10 mouse cellular contexts compared by ENCODE assay signal in genomic region chr11:78181830-78182357, GRCm38 (mm10). TPM values are rescaled to one million over a fixed set of nuclear protein-coding genes. Genes with fewer than 3 reads are reported as not detected.
DNase-seq lines count a peak whose midpoint lies in the region; ATAC-seq and TF ChIP-seq lines count a peak whose summit lies in the region.
"Had no signal": no experiment of that assay in that cellular context is flagged by ENCODE, and none has a peak within 500 bp of the region (broad histone marks: within the 10 kb centered on the region; RNA-seq: fewer than 3 reads in every experiment).

No protein-coding gene starts in this region.

- 0 out of 2 replicates have a peak overlapping the region, but pooled peaks have one; percentile 22 for H3K27ac ChIP-seq in heart, embryonic 10.5 days
- H3K27ac ChIP-seq in ES-Bruce4 (ENCODE audit: insufficient read depth, low read length) (peak overlapping the region; percentile 95), macrophage (0 out of 2 replicates have a peak overlapping the region, but pooled peaks have one; percentile 53)
- no peak overlapping the region for H3K27ac ChIP-seq in hindbrain, embryonic 11.5 days (ENCODE audit: low read depth, low read length)

- peaks cover 52% of the 10 kb centered on the region for H3K4me1 ChIP-seq in heart, embryonic 10.5 days
- no peaks in the 10 kb centered on the region for H3K4me1 ChIP-seq in ES-Bruce4 (ENCODE audit: control insufficient read depth, insufficient read depth, low read length)
- peaks cover 21% of the 10 kb centered on the region for H3K4me1 ChIP-seq in hindbrain, embryonic 11.5 days (replicated peaks; ENCODE audit: control insufficient read depth, insufficient read depth, low read length)

- peaks cover 23% of the 10 kb centered on the region for H3K79me2 ChIP-seq in macrophage (ENCODE audit: inconsistent target)

- intact Hi-C loops in heart, postnatal 14 days (cut with DNase I), result no loop called here

- peak overlapping the region; percentile 92 for H3K4me3 ChIP-seq in heart, embryonic 10.5 days
- peak overlapping the region; percentile 93 for H3K4me3 ChIP-seq in ES-Bruce4 (ENCODE audit: low read depth, low read length)
- peak overlapping the region; percentile 88 for H3K4me3 ChIP-seq in hindbrain, embryonic 11.5 days (ENCODE audit: low read depth, low read length)
- peak overlapping the region; percentile 78 for H3K4me3 ChIP-seq in macrophage (ENCODE audit: inconsistent target)

- no peak for DNase-seq in heart, embryonic 10.5 days (ENCODE audit: low spot score)
- no peak for DNase-seq in heart, postnatal 14 days
- DNase-seq in hindbrain, embryonic 11.5 days (ENCODE audit: low spot score), result no peak
- no peak for DNase-seq in frontal cortex, postnatal 36 days (ENCODE audit: low spot score in 2 of 2)
- no peak for DNase-seq in right cerebral cortex, postnatal 25 days
- DNase-seq in gastrocnemius, postnatal 10 days, result no peak
- DNase-seq: cerebellum, adult 18-20 months; kidney, postnatal 36 days had no signal

- H3K4me2 ChIP-seq in hindbrain, embryonic 11.5 days (replicated peaks; ENCODE audit: low read depth, low read length), result peak overlapping the region; percentile 54

- peak overlapping the region; percentile 100 for H3K9ac ChIP-seq in ES-Bruce4 (ENCODE audit: low read depth, poor library complexity, severe bottlenecking)
- no peak overlapping the region for H3K9ac ChIP-seq in hindbrain, embryonic 11.5 days (ENCODE audit: low read depth, low read length)

- no peak for ATAC-seq in hindbrain, embryonic 11.5 days (ENCODE audit: low FRiP score)

- H3K27me3 ChIP-seq in heart, embryonic 10.5 days (ENCODE audit: insufficient read depth, poor library complexity, severe bottlenecking), result no peaks in the 10 kb centered on the region
- H3K27me3 ChIP-seq in ES-Bruce4 (ENCODE audit: control insufficient read depth, insufficient read depth, low read length, poor library complexity, severe bottlenecking), result no peaks in the 10 kb centered on the region
- H3K27me3 ChIP-seq in hindbrain, embryonic 11.5 days (ENCODE audit: control insufficient read depth, insufficient read depth, low read length), result no peaks in the 10 kb centered on the region

- peaks cover 31% of the 10 kb centered on the region for H3K36me3 ChIP-seq in heart, embryonic 10.5 days
- H3K36me3 ChIP-seq in ES-Bruce4 (ENCODE audit: control insufficient read depth, insufficient read depth, low read length, poor library complexity, severe bottlenecking) (peaks cover 39% of the 10 kb centered on the region), macrophage (ENCODE audit: inconsistent target) (peaks cover 11% of the 10 kb centered on the region; the same call in 1 of the 2 replicates)
- H3K36me3 ChIP-seq in hindbrain, embryonic 11.5 days (ENCODE audit: control insufficient read depth, insufficient read depth, low read length), result peaks cover 9% of the 10 kb centered on the region; the same call in 1 of the 2 replicates

- WGBS in heart, embryonic 10.5 days, result 41% methylated on average over 2 of the region's 2 CpGs
- WGBS in hindbrain, embryonic 11.5 days, result 46% methylated on average over 2 of the region's 2 CpGs
- WGBS in macrophage (ENCODE audit: missing documents), result 67% methylated on average over 2 of the region's 2 CpGs

- H3K9me3 ChIP-seq in heart, embryonic 10.5 days, result no peaks in the 10 kb centered on the region
- H3K9me3 ChIP-seq in ES-Bruce4 (replicated peaks; ENCODE audit: control insufficient read depth, insufficient read depth, low read length, poor library complexity, severe bottlenecking), result no peaks in the 10 kb centered on the region
- H3K9me3 ChIP-seq in hindbrain, embryonic 11.5 days (ENCODE audit: control insufficient read depth, low read length), result no peaks in the 10 kb centered on the region

- no peak for TF ChIP-seq POLR2A in ES-Bruce4 (IDR thresholded peaks at IDR 0.05; ENCODE audit: insufficient read depth, low read length)

- TF ChIP-seq EP300 in ES-Bruce4 (IDR thresholded peaks at IDR 0.05; ENCODE audit: insufficient read depth, low read depth, low read length), result no peak

- no peak for TF ChIP-seq CTCF in ES-Bruce4 (IDR thresholded peaks at IDR 0.05; ENCODE audit: low read depth, low read length)

RNA-seq across cellular contexts. Expression of gene Rpl23a, which starts 1.5 kb away (rescaled TPM):
- 863 and 999 TPM in 2 replicates for polyA plus RNA-seq in heart, embryonic 10.5 days (2016; fragmentation: Nextera tagmentation; extraction: Ambion mirVana)
- 100 to 1,000 TPM; 776 to 812 TPM for total RNA-seq in heart, postnatal 14 days (2021)
- 2,740 and 2,914 TPM in 2 replicates for polyA plus RNA-seq in ES-Bruce4 (2011; ENCODE audit: insufficient read depth, insufficient read length, low read depth, missing spikeins)
- polyA plus RNA-seq in hindbrain, embryonic 11.5 days (2014; fragmentation: Nextera tagmentation; extraction: Ambion mirVana), result 1,168 and 1,191 TPM in 2 replicates
- total RNA-seq in macrophage (2018; cell fraction: chromatin; rRNA removed), result 100 to 1,000 TPM in 1 of 26 experiments, 10 to 100 TPM in 24, 1 to 10 TPM in 1; 9.7 to 338 (median 26.6) TPM
- 1,000 to 10,000 TPM in 18 of 26 experiments, 100 to 1,000 TPM in 8; 835 to 2,671 (median 1,320) TPM for total RNA-seq in macrophage (2018; cell fraction: cytosol; rRNA removed)
- 100 to 1,000 TPM in 25 of 26 experiments, 10 to 100 TPM in 1; 95.2 to 281 (median 157) TPM for total RNA-seq in macrophage (2018; cell fraction: nucleus; rRNA removed)
- polyA plus RNA-seq in macrophage (2018), result 1,342 to 2,240 TPM (median 1,907 TPM) in 3 replicates
- total RNA-seq in gastrocnemius, postnatal 10 days (2021), result 1,000 to 10,000 TPM; 1,328 to 1,362 TPM

RNA-seq across cellular contexts. Expression of gene Tlcd1, which starts 5.4 kb away (rescaled TPM):
- polyA plus RNA-seq in heart, embryonic 10.5 days (2016; fragmentation: Nextera tagmentation; extraction: Ambion mirVana), result 16.9 and 18.7 TPM in 2 replicates
- 1 to 10 TPM; 6.5 to 7.6 TPM for total RNA-seq in heart, postnatal 14 days (2021)
- 12.2 and 13.2 TPM in 2 replicates for polyA plus RNA-seq in ES-Bruce4 (2011; ENCODE audit: insufficient read depth, insufficient read length, low read depth, missing spikeins)
- polyA plus RNA-seq in hindbrain, embryonic 11.5 days (2014; fragmentation: Nextera tagmentation; extraction: Ambion mirVana), result 6.8 and 9.5 TPM in 2 replicates
- total RNA-seq in macrophage (2018; cell fraction: chromatin; rRNA removed), result 10 to 100 TPM in 1 of 26 experiments, 1 to 10 TPM in 25; 1.3 to 10.0 (median 5.1) TPM
- total RNA-seq in macrophage (2018; cell fraction: cytosol; rRNA removed), result 1 to 10 TPM in 3 of 26 experiments, under 1 TPM in 23; 0.09 to 1.3 (median 0.41) TPM
- total RNA-seq in macrophage (2018; cell fraction: nucleus; rRNA removed), result 1 to 10 TPM; 1.4 to 9.8 (median 3.1) TPM
- polyA plus RNA-seq in macrophage (2018), result 0.76 to 1.4 TPM (median 1.1 TPM) in 3 replicates
- 10 to 100 TPM in 1 of 2 experiments, 1 to 10 TPM in 1; 7.4 to 11.9 TPM for total RNA-seq in gastrocnemius, postnatal 10 days (2021)

RNA-seq across cellular contexts. Expression of gene Nek8, which starts 5.4 kb away (rescaled TPM):
- 15.3 and 16.5 TPM in 2 replicates for polyA plus RNA-seq in heart, embryonic 10.5 days (2016; fragmentation: Nextera tagmentation; extraction: Ambion mirVana)
- total RNA-seq in heart, postnatal 14 days (2021), result 1 to 10 TPM; 4.8 to 6.2 TPM
- polyA plus RNA-seq in ES-Bruce4 (2011; ENCODE audit: insufficient read depth, insufficient read length, low read depth, missing spikeins), result 18.1 and 20.0 TPM in 2 replicates
- polyA plus RNA-seq in hindbrain, embryonic 11.5 days (2014; fragmentation: Nextera tagmentation; extraction: Ambion mirVana), result 5.2 and 7.0 TPM in 2 replicates
- total RNA-seq in macrophage (2018; cell fraction: chromatin; rRNA removed), result 1 to 10 TPM; 1.5 to 9.9 (median 3.2) TPM
- 1 to 10 TPM in 12 of 26 experiments, under 1 TPM in 14; 0.55 to 1.6 (median 0.95) TPM for total RNA-seq in macrophage (2018; cell fraction: cytosol; rRNA removed)
- total RNA-seq in macrophage (2018; cell fraction: nucleus; rRNA removed), result 1 to 10 TPM in 24 of 26 experiments, under 1 TPM in 2; 0.47 to 9.1 (median 2.0) TPM
- 0.89 to 2.2 TPM (median 1.7 TPM) in 3 replicates for polyA plus RNA-seq in macrophage (2018)
- total RNA-seq in gastrocnemius, postnatal 10 days (2021), result 1 to 10 TPM; 3.1 to 3.7 TPM

RNA-seq across cellular contexts. Expression of gene Rab34, which starts 6.3 kb away (rescaled TPM):
- polyA plus RNA-seq in heart, embryonic 10.5 days (2016; fragmentation: Nextera tagmentation; extraction: Ambion mirVana), result 63.2 and 88.1 TPM in 2 replicates
- total RNA-seq in heart, postnatal 14 days (2021), result 10 to 100 TPM; 14.2 to 17.8 TPM
- polyA plus RNA-seq in ES-Bruce4 (2011; ENCODE audit: insufficient read depth, insufficient read length, low read depth, missing spikeins) (33.1 and 36.1 TPM in 2 replicates), macrophage (2018) (8.9 to 23.0 TPM (median 16.1 TPM) in 3 replicates)
- 57.7 and 69.3 TPM in 2 replicates for polyA plus RNA-seq in hindbrain, embryonic 11.5 days (2014; fragmentation: Nextera tagmentation; extraction: Ambion mirVana)
- total RNA-seq in macrophage (2018; cell fraction: chromatin; rRNA removed), result 10 to 100 TPM in 12 of 26 experiments, 1 to 10 TPM in 14; 3.0 to 27.1 (median 7.6) TPM
- 10 to 100 TPM in 13 of 26 experiments, 1 to 10 TPM in 13; 3.8 to 19.3 (median 10.0) TPM for total RNA-seq in macrophage (2018; cell fraction: cytosol; rRNA removed)
- total RNA-seq in macrophage (2018; cell fraction: nucleus; rRNA removed), result 10 to 100 TPM in 9 of 26 experiments, 1 to 10 TPM in 15, under 1 TPM in 2; 0.62 to 23.2 (median 6.5) TPM
- 10 to 100 TPM; 21.7 to 25.4 TPM for total RNA-seq in gastrocnemius, postnatal 10 days (2021)

RNA-seq across cellular contexts. Expression of gene Proca1, which starts 11.3 kb away (rescaled TPM):
- 2.9 and 3.3 TPM in 2 replicates for polyA plus RNA-seq in heart, embryonic 10.5 days (2016; fragmentation: Nextera tagmentation; extraction: Ambion mirVana)
- 1 to 10 TPM in 1 of 2 experiments, under 1 TPM in 1; 0.76 to 2.6 TPM for total RNA-seq in heart, postnatal 14 days (2021)
- polyA plus RNA-seq in ES-Bruce4 (2011; ENCODE audit: insufficient read depth, insufficient read length, low read depth, missing spikeins), result 6.1 and 7.6 TPM in 2 replicates
- 1.0 and 1.2 TPM in 2 replicates for polyA plus RNA-seq in hindbrain, embryonic 11.5 days (2014; fragmentation: Nextera tagmentation; extraction: Ambion mirVana)
- under 1 TPM in 1 of 26 experiments, not detected in 25; 0.98 TPM for total RNA-seq in macrophage (2018; cell fraction: chromatin; rRNA removed)
- total RNA-seq in macrophage (2018; cell fraction: cytosol; rRNA removed), result under 1 TPM in 17 of 26 experiments, not detected in 9; 0.14 to 0.30 (median 0.23) TPM
- total RNA-seq in macrophage (2018; cell fraction: nucleus; rRNA removed), result under 1 TPM in 1 of 26 experiments, not detected in 25; 0.60 TPM
- polyA plus RNA-seq in macrophage (2018), result 0.16 to 0.43 TPM in 2 of 3 replicates, not detected in the other
- total RNA-seq in gastrocnemius, postnatal 10 days (2021), result 1 to 10 TPM; 1.1 to 1.2 TPM
